Mouse (Mus musculus): ENCODE measurements around the gene Dusp3.

Dusp3 gene

GRCm38 (mm10) chr11:101926951-101927589 lies 59.7 kb downstream of the Dusp3 start:
- DNase-seq = no peak

GRCm38 (mm10) chr11:101925636-101926035 lies 61.2 kb downstream of the Dusp3 start:
- DNase-seq = no peak

GRCm38 (mm10) chr11:101924441-101924976 lies 62.3 kb downstream of the Dusp3 start:
- DNase-seq = peak in 1 of 2 experiments; percentile 17

GRCm38 (mm10) chr11:101923988-101924387 lies 62.8 kb downstream of the Dusp3 start:
- DNase-seq = no peak

GRCm38 (mm10) chr11:101921361-101921952 lies 65.4 kb downstream of the Dusp3 start:
- no peak for DNase-seq

Measured in kidney, postnatal 36 days (tissue).